Comparison of ENCODE assay signal across 7 mouse cellular contexts in the genomic region with DNA sequence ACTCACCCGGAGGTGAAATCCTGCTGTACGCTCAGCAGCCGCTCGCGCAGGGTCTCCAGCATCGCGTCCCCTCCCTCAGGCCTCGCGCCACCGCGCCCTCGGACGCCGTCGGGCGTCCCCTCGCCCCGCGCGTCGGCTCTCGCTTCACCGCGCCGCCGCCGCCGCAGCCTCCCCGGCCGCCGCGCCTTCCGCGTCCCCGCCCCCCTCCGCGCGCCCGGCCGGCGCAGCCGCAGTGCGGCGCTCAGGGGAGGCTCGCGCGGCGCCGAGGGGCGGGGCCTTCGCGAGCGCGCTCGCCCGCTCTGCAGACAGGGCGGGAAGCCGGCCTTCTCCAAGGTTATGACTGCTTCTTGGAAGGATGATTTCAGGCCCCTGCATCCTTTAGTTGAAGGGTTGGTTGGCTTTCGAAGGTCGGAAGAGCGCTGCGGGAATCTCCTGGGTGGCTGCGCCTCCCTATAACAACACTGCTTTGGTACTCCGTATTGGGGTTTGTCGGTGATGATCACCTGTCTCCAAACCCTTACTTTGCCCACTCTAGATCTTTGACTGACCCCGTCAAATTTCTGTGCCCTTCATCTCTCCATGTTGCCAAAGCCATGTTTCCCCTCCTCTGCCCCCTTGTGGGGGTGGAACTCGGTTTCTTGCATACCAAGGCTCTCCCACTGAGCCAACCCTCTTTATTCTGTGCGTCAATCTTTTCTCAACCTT. TPM values are rescaled to one million over a fixed set of nuclear protein-coding genes. Genes with fewer than 3 reads are reported as not detected.
A peak's percentile ranks its signal among the peaks of the same experiment; 100 is the strongest.
DNase-seq lines count a peak whose midpoint lies in the region; ATAC-seq and TF ChIP-seq lines count a peak whose summit lies in the region.

Gene Dtnbp1 (minus strand): TSS at position 237 of the 705 bp plus-strand sequence.

- peak within 1 kb of the TSS; percentile 89 for H3K9ac ChIP-seq in intestine, embryonic 16.5 days (ENCODE audit: low read depth, low read length)
- peak within 1 kb of the TSS; percentile 78 for H3K9ac ChIP-seq in midbrain, embryonic 12.5 days (replicated peaks)

- TF ChIP-seq CTCF in small intestine, adult 2 months (IDR thresholded peaks at IDR 0.05; ENCODE audit: extremely low read depth, insufficient read length, insufficient replicate concordance, low read depth, low read length), result no peak

- H3K36me3 ChIP-seq in intestine, embryonic 16.5 days (ENCODE audit: control insufficient read depth, insufficient read depth, low read length), result no peaks in the 10 kb centered on the region
- peaks cover 21% of the 10 kb centered on the region for H3K36me3 ChIP-seq in limb, embryonic 10.5 days
- no peaks in the 10 kb centered on the region for H3K36me3 ChIP-seq in midbrain, embryonic 12.5 days
- peaks cover 2% of the 10 kb centered on the region; the same call in 1 of the 2 replicates for H3K36me3 ChIP-seq in small intestine, adult 2 months (ENCODE audit: control insufficient read depth, insufficient read depth, low read length)

- H3K27me3 ChIP-seq in intestine, embryonic 16.5 days (replicated peaks; ENCODE audit: control insufficient read depth, insufficient read depth, low read length), result no peaks in the 10 kb centered on the region
- no peaks in the 10 kb centered on the region for H3K27me3 ChIP-seq in limb, embryonic 10.5 days (ENCODE audit: low read depth, poor library complexity, severe bottlenecking)
- H3K27me3 ChIP-seq in midbrain, embryonic 12.5 days, result no peaks in the 10 kb centered on the region
- no peaks in the 10 kb centered on the region for H3K27me3 ChIP-seq in small intestine, adult 2 months (ENCODE audit: control insufficient read depth, insufficient read depth, low read length)

- peak; percentile 92 for ATAC-seq in intestine, embryonic 16.5 days
- ATAC-seq in midbrain, embryonic 12.5 days (ENCODE audit: low FRiP score, low read depth), result peak; percentile 88

- peak within 1 kb of the TSS; percentile 92 for H3K4me3 ChIP-seq in intestine, embryonic 16.5 days (ENCODE audit: low read length)
- peak within 1 kb of the TSS; percentile 93 for H3K4me3 ChIP-seq in limb, embryonic 10.5 days
- H3K4me3 ChIP-seq in midbrain, embryonic 12.5 days, result peak within 1 kb of the TSS; percentile 88
- peak within 1 kb of the TSS; percentile 97 for H3K4me3 ChIP-seq in small intestine, adult 2 months (ENCODE audit: low read depth, low read length)

- peak within 1 kb of the TSS; percentile 84 for H3K27ac ChIP-seq in intestine, embryonic 16.5 days (ENCODE audit: low read length)
- H3K27ac ChIP-seq in limb, embryonic 10.5 days, result peak within 1 kb of the TSS; percentile 96
- peak within 1 kb of the TSS; percentile 71 for H3K27ac ChIP-seq in midbrain, embryonic 12.5 days (replicated peaks)
- H3K27ac ChIP-seq in small intestine, adult 2 months (ENCODE audit: insufficient read depth, low read depth, low read length), result peak within 1 kb of the TSS; percentile 70

- H3K9me3 ChIP-seq in intestine, embryonic 16.5 days (ENCODE audit: control insufficient read depth, low read length), result no peaks in the 10 kb centered on the region
- H3K9me3 ChIP-seq in limb, embryonic 10.5 days (replicated peaks), result no peaks in the 10 kb centered on the region
- H3K9me3 ChIP-seq in midbrain, embryonic 12.5 days, result no peaks in the 10 kb centered on the region

- TF ChIP-seq POLR2A in small intestine, adult 2 months (IDR thresholded peaks at IDR 0.05; ENCODE audit: low read depth, low read length), result peak; percentile 38; the same call in 1 of the 2 replicates

- H3K4me1 ChIP-seq in intestine, embryonic 16.5 days (ENCODE audit: control insufficient read depth, insufficient read depth, low read length), result peaks cover 9% of the 10 kb centered on the region; the same call in 1 of the 2 replicates
- peaks cover 39% of the 10 kb centered on the region for H3K4me1 ChIP-seq in limb, embryonic 10.5 days
- peaks cover 16% of the 10 kb centered on the region for H3K4me1 ChIP-seq in midbrain, embryonic 12.5 days
- H3K4me1 ChIP-seq in small intestine, adult 2 months (ENCODE audit: control insufficient read depth, insufficient read depth, insufficient read length, low read length), result no peaks in the 10 kb centered on the region; the same call in 1 of the 2 replicates

- peak within 1 kb of the TSS; percentile 83 for H3K4me2 ChIP-seq in intestine, embryonic 16.5 days (ENCODE audit: low read depth, low read length)
- peak within 1 kb of the TSS; percentile 74 for H3K4me2 ChIP-seq in midbrain, embryonic 12.5 days (replicated peaks)

- DNase-seq in adrenal gland, adult 8-10 months, result peak; percentile 40
- DNase-seq in embryo, embryonic 11 days, result peak; percentile 93
- peak; percentile 70 to 80 for DNase-seq in gastrocnemius, postnatal 4 days (ENCODE audit: low spot score in 2 of 2)
- DNase-seq in limb, embryonic 10.5 days (ENCODE audit: low spot score), result peak; percentile 80

- under 1% methylated on average over 64 of the region's 68 CpGs for WGBS in intestine, embryonic 16.5 days
- WGBS in limb, embryonic 10.5 days, result under 1% methylated on average over 68 of the region's 68 CpGs
- WGBS in midbrain, embryonic 12.5 days, result 2% methylated on average over 45 of the region's 68 CpGs
- 2% methylated on average over 65 of the region's 68 CpGs for WGBS in small intestine, adult 2 months

RNA-seq across cellular contexts. Expression of gene Dtnbp1, which starts in this region (rescaled TPM):
- 10 to 100 TPM; 36.0 to 41.1 (median 39.5) TPM for total RNA-seq in adrenal gland, adult 8-10 months (2022)
- 10 to 100 TPM; 35.2 to 37.5 TPM for total RNA-seq in gastrocnemius, postnatal 4 days (2021)
- 64.3 and 64.9 TPM in 2 replicates for polyA plus RNA-seq in intestine, embryonic 16.5 days (2015; fragmentation: Nextera tagmentation; extraction: Ambion mirVana)
- polyA plus RNA-seq in limb, embryonic 10.5 days (2016; fragmentation: Nextera tagmentation; extraction: Ambion mirVana), result 91.3 and 100 TPM in 2 replicates
- polyA plus RNA-seq in midbrain, embryonic 12.5 days (2016; fragmentation: Nextera tagmentation; extraction: Ambion mirVana), result 72.4 and 80.9 TPM in 2 replicates
- polyA plus RNA-seq in small intestine, adult 2 months (2012; rRNA removed), result 14.3 and 31.7 TPM in 2 replicates

Comparison
In these comparisons a context has a peak if more than half of its experiments do, and no peak if none do; other contexts are left out.
1. Peak in every context shown above with its lines: DNase-seq, ATAC-seq, H3K4me3 ChIP-seq and H3K27ac ChIP-seq.
2. DNase-seq: peak in every context shown above with its lines; median percentile 93 in embryo, embryonic 11 days; 80 in limb, embryonic 10.5 days; 75 in gastrocnemius, postnatal 4 days; 40 in adrenal gland, adult 8-10 months.